Mouse (Mus musculus): ENCODE measurements around the gene Tmem136. TPM values are rescaled to one million over a fixed set of nuclear protein-coding genes. Genes with fewer than 3 reads are reported as not detected.

Gene Tmem136
- polyA plus RNA-seq, 1 experiment from 2014 or later: 5.7 TPM

GRCm38 (mm10) chr9:43071741-43072140, 44.6 kb downstream of the Tmem136 start:
- Histone ChIP-seq H3K27me3 (no peaks in the 10 kb centered on the region), H3K4me3 (replicated peaks) (no peak overlapping the region), H3K9ac (no peak overlapping the region), H3K4me2 (replicated peaks) (no peak overlapping the region), H3K4me1 (peaks cover 26% of the 10 kb centered on the region), H3K9me3 (replicated peaks) (no peaks in the 10 kb centered on the region), H3K36me3 (no peaks in the 10 kb centered on the region), H3K27ac (replicated peaks) (0 out of 2 replicates have a peak overlapping the region, but pooled peaks have one; percentile 41)
- no peak for ATAC-seq (ENCODE audit: insufficient number of reproducible peaks, low FRiP score, low TSS enrichment, low read depth)
- WGBS: 27% methylated on average over 2 of the region's 2 CpGs

GRCm38 (mm10) chr9:43071176-43071575, 45.2 kb downstream of the Tmem136 start:
- no peak for ATAC-seq (ENCODE audit: insufficient number of reproducible peaks, low FRiP score, low TSS enrichment, low read depth)
- 20% methylated on average over 4 of the region's 4 CpGs for WGBS
- Histone ChIP-seq H3K9ac (no peak overlapping the region), H3K27me3 (no peaks in the 10 kb centered on the region), H3K9me3 (replicated peaks) (no peaks in the 10 kb centered on the region), H3K4me2 (replicated peaks) (no peak overlapping the region), H3K27ac (replicated peaks) (no peak overlapping the region), H3K4me1 (peaks cover 26% of the 10 kb centered on the region), H3K4me3 (replicated peaks) (no peak overlapping the region), H3K36me3 (no peaks in the 10 kb centered on the region)

GRCm38 (mm10) chr9:43070566-43070965, 45.8 kb downstream of the Tmem136 start:
- H3K4me1 ChIP-seq: peaks cover 26% of the 10 kb centered on the region
- H3K9me3 ChIP-seq (replicated peaks): no peaks in the 10 kb centered on the region
- ATAC-seq (ENCODE audit: insufficient number of reproducible peaks, low FRiP score, low TSS enrichment, low read depth): no peak
- H3K27ac ChIP-seq (replicated peaks): no peak overlapping the region
- no peak overlapping the region for H3K9ac ChIP-seq
- 46% methylated on average over 4 of the region's 4 CpGs for WGBS
- no peak overlapping the region for H3K4me2 ChIP-seq (replicated peaks)
- no peaks in the 10 kb centered on the region for H3K36me3 ChIP-seq
- H3K4me3 ChIP-seq (replicated peaks): no peak overlapping the region
- no peaks in the 10 kb centered on the region for H3K27me3 ChIP-seq

- no peak overlapping the region for H3K4me2 ChIP-seq (replicated peaks)
- peaks cover 26% of the 10 kb centered on the region for H3K4me1 ChIP-seq
- no peak overlapping the region for H3K9ac ChIP-seq
- no peaks in the 10 kb centered on the region for H3K36me3 ChIP-seq
- WGBS: 41% methylated on average over 2 of the region's 2 CpGs
- no peak for ATAC-seq (ENCODE audit: insufficient number of reproducible peaks, low FRiP score, low TSS enrichment, low read depth)
- H3K27ac ChIP-seq (replicated peaks): no peak overlapping the region
- no peaks in the 10 kb centered on the region for H3K27me3 ChIP-seq
- no peaks in the 10 kb centered on the region for H3K9me3 ChIP-seq (replicated peaks)
- no peak overlapping the region for H3K4me3 ChIP-seq (replicated peaks)
These were observed 46.2 kb downstream of the Tmem136 start for GRCm38 (mm10) chr9:43070153-43070552.

DNA sequence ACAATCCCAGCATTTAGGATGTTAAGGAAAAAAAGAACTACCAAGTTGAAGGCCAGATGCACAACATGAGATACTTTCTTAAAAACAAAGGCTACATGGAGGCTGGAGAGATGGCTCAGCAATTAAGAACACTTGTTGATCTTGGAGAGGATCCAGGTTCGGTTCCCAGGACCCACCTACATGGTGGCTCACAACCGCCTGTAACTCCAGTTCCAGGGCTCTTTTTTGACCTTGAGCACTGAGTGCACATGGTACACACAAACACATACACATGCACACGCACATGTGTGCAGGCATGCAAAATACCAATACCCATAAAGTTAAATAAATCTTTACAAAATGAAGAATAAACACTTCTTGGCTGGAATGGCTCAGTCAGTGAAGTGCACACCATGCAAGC, 48.5 kb downstream of the Tmem136 start:
- ATAC-seq (ENCODE audit: insufficient number of reproducible peaks, low FRiP score, low TSS enrichment, low read depth): no peak
- WGBS: 70% methylated on average over 3 of the region's 3 CpGs
- H3K9ac ChIP-seq: no peak overlapping the region
- H3K4me1 ChIP-seq: peaks cover 31% of the 10 kb centered on the region
- H3K4me2 ChIP-seq (replicated peaks): no peak overlapping the region
- H3K27me3 ChIP-seq: no peaks in the 10 kb centered on the region
- no peak overlapping the region for H3K27ac ChIP-seq (replicated peaks)
- H3K4me3 ChIP-seq (replicated peaks): no peak overlapping the region
- no peaks in the 10 kb centered on the region for H3K36me3 ChIP-seq
- no peaks in the 10 kb centered on the region for H3K9me3 ChIP-seq (replicated peaks)

GRCm38 (mm10) chr9:43065231-43065630, 51.1 kb downstream of the Tmem136 start:
- Histone ChIP-seq H3K27me3 (no peaks in the 10 kb centered on the region), H3K9me3 (replicated peaks) (no peaks in the 10 kb centered on the region), H3K36me3 (no peaks in the 10 kb centered on the region), H3K27ac (replicated peaks) (no peak overlapping the region), H3K4me2 (replicated peaks) (no peak overlapping the region), H3K9ac (no peak overlapping the region), H3K4me3 (replicated peaks) (no peak overlapping the region), H3K4me1 (peaks cover 31% of the 10 kb centered on the region)
- WGBS: 80% methylated on average over 4 of the region's 4 CpGs
- ATAC-seq (ENCODE audit: insufficient number of reproducible peaks, low FRiP score, low TSS enrichment, low read depth): no peak

DNA sequence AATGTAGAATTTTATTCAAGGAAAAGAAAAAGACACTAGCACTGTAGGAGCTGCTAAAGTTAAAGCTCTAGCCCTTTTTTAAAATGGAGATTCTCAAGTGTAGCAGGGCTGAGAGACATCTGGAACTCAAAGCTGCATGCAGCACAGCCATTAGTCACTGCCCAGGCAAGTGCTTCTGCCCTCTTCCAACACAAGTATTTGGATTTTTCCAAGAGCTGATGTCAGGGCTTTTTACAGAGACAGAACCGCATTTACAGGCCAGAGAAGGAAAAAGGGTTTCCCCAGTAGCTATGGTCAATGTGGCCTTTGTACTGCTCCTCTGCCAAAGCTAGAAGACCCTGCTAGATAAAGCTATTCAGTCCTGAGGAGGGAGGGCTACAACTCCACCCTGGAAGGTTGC, 54.8 kb downstream of the Tmem136 start:
- Histone ChIP-seq H3K9ac (no peak overlapping the region), H3K27me3 (no peaks in the 10 kb centered on the region), H3K27ac (replicated peaks) (peak overlapping the region; percentile 48; the same call in 1 of the 2 replicates), H3K9me3 (replicated peaks) (no peaks in the 10 kb centered on the region), H3K4me3 (replicated peaks) (no peak overlapping the region), H3K4me2 (replicated peaks) (no peak overlapping the region), H3K36me3 (no peaks in the 10 kb centered on the region), H3K4me1 (peaks cover 17% of the 10 kb centered on the region)
- no peak for ATAC-seq (ENCODE audit: insufficient number of reproducible peaks, low FRiP score, low TSS enrichment, low read depth)
- 35% methylated on average over 1 of the region's 1 CpGs for WGBS

Other genes starting within 250 kb of the Tmem136 start
- gene Grik4, start 172.1 kb downstream of the Tmem136 start, polyA plus RNA-seq (2015; fragmentation: Nextera tagmentation; extraction: Ambion mirVana): 1.8 and 2.0 TPM in 2 replicates
- gene Arhgef12, start 9.3 kb downstream of the Tmem136 start, polyA plus RNA-seq (2015; fragmentation: Nextera tagmentation; extraction: Ambion mirVana): 12.2 and 14.3 TPM in 2 replicates
- gene Pou2f3, start 93.8 kb upstream of the Tmem136 start, polyA plus RNA-seq (2015; fragmentation: Nextera tagmentation; extraction: Ambion mirVana): 11.2 and 12.7 TPM in 2 replicates
- 91.2 and 96.9 TPM in 2 replicates for gene Oaf, start 123.3 kb upstream of the Tmem136 start, polyA plus RNA-seq (2015; fragmentation: Nextera tagmentation; extraction: Ambion mirVana)
- 131 and 142 TPM in 2 replicates for gene Trim29, start 194.3 kb upstream of the Tmem136 start, polyA plus RNA-seq (2015; fragmentation: Nextera tagmentation; extraction: Ambion mirVana)

Measured in embryonic facial prominence, embryonic 15.5 days (tissue).